Mouse (Mus musculus): ENCODE measurements around the gene Nos1ap. TPM values are rescaled to one million over a fixed set of nuclear protein-coding genes. Genes with fewer than 3 reads are reported as not detected.

Nos1ap gene
- polyA plus RNA-seq, 1 experiment from 2014 or later: 28.3 TPM

GRCm38 (mm10) chr1:170311431-170311830, 278.2 kb downstream of the Nos1ap start:
- Histone ChIP-seq H3K4me3 (no peak overlapping the region), H3K4me1 (no peaks in the 10 kb centered on the region), H3K9ac (no peak overlapping the region), H3K27me3 (replicated peaks) (no peaks in the 10 kb centered on the region), H3K27ac (no peak overlapping the region), H3K36me3 (replicated peaks) (no peaks in the 10 kb centered on the region), H3K4me2 (no peak overlapping the region), H3K9me3 (no peaks in the 10 kb centered on the region)
- ATAC-seq (replicated peaks): no peak
- 88% methylated on average over 6 of the region's 6 CpGs for WGBS

GRCm38 (mm10) chr1:170308503-170308902, 281.2 kb downstream of the Nos1ap start, which contains the start of gene Spata46:
Spata46 (plus strand) TSS chr1:170308803.
- Histone ChIP-seq H3K4me1 (no peaks in the 10 kb centered on the region), H3K9ac (no peak within 1 kb of the TSS), H3K36me3 (replicated peaks) (no peaks in the 10 kb centered on the region), H3K9me3 (no peaks in the 10 kb centered on the region), H3K4me2 (no peak within 1 kb of the TSS), H3K27ac (no peak within 1 kb of the TSS), H3K27me3 (replicated peaks) (no peaks in the 10 kb centered on the region), H3K4me3 (no peak within 1 kb of the TSS)
- 92% methylated on average over 4 of the region's 4 CpGs for WGBS
- no peak for ATAC-seq (replicated peaks)

- Histone ChIP-seq H3K9ac (no peak within 1 kb of the TSS), H3K27me3 (replicated peaks) (no peaks in the 10 kb centered on the region), H3K4me3 (no peak within 1 kb of the TSS), H3K36me3 (replicated peaks) (no peaks in the 10 kb centered on the region), H3K4me2 (no peak within 1 kb of the TSS), H3K4me1 (no peaks in the 10 kb centered on the region), H3K9me3 (no peaks in the 10 kb centered on the region), H3K27ac (no peak within 1 kb of the TSS)
- 95% methylated on average over 4 of the region's 4 CpGs for whole genome bisulfite sequencing
- ATAC-seq (replicated peaks): no peak
Observed at GRCm38 (mm10) chr1:170306232-170306631, 283.4 kb downstream of the Nos1ap start, which contains the start of gene Gm7694. Gm7694 (minus strand) TSS chr1:170306332.

- no peak for ATAC-seq (replicated peaks)
Observed at GRCm38 (mm10) chr1:170305002-170305401, 284.7 kb downstream of the Nos1ap start.

GRCm38 (mm10) chr1:170303103-170303502, 286.6 kb downstream of the Nos1ap start:
- no peaks in the 10 kb centered on the region for H3K27me3 ChIP-seq (replicated peaks)
- H3K4me1 ChIP-seq: no peaks in the 10 kb centered on the region
- no peak overlapping the region for H3K4me2 ChIP-seq
- no peak overlapping the region for H3K9ac ChIP-seq
- 47% methylated on average over 6 of the region's 6 CpGs for WGBS
- no peak overlapping the region for H3K4me3 ChIP-seq
- no peaks in the 10 kb centered on the region for H3K9me3 ChIP-seq
- no peaks in the 10 kb centered on the region for H3K36me3 ChIP-seq (replicated peaks)
- H3K27ac ChIP-seq: no peak overlapping the region
- ATAC-seq (replicated peaks): no peak

More at GRCm38 (mm10) chr1:170305002-170305401, 284.7 kb downstream of the Nos1ap start:
- WGBS: 94% methylated on average over 10 of the region's 10 CpGs
- Histone ChIP-seq H3K4me2 (no peak overlapping the region), H3K27me3 (replicated peaks) (no peaks in the 10 kb centered on the region), H3K9me3 (no peaks in the 10 kb centered on the region), H3K4me3 (no peak overlapping the region), H3K9ac (no peak overlapping the region), H3K27ac (no peak overlapping the region), H3K4me1 (no peaks in the 10 kb centered on the region), H3K36me3 (replicated peaks) (no peaks in the 10 kb centered on the region)

- no peak for ATAC-seq (replicated peaks)
- Histone ChIP-seq H3K36me3 (replicated peaks) (no peaks in the 10 kb centered on the region), H3K4me2 (no peak overlapping the region), H3K27ac (no peak overlapping the region), H3K9me3 (no peaks in the 10 kb centered on the region), H3K27me3 (replicated peaks) (no peaks in the 10 kb centered on the region), H3K9ac (no peak overlapping the region), H3K4me1 (no peaks in the 10 kb centered on the region), H3K4me3 (no peak overlapping the region)
- 80% methylated on average over 6 of the region's 6 CpGs for WGBS
Observed at GRCm38 (mm10) chr1:170302456-170302855, 287.2 kb downstream of the Nos1ap start.

GRCm38 (mm10) chr1:170301686-170302085, 288.0 kb downstream of the Nos1ap start:
- Histone ChIP-seq H3K4me2 (no peak overlapping the region), H3K9ac (no peak overlapping the region), H3K4me3 (no peak overlapping the region), H3K4me1 (no peaks in the 10 kb centered on the region), H3K36me3 (replicated peaks) (no peaks in the 10 kb centered on the region), H3K9me3 (no peaks in the 10 kb centered on the region), H3K27ac (no peak overlapping the region), H3K27me3 (replicated peaks) (no peaks in the 10 kb centered on the region)
- no peak for ATAC-seq (replicated peaks)
- 95% methylated on average over 9 of the region's 9 CpGs for WGBS

GRCm38 (mm10) chr1:170299496-170299895, 290.2 kb downstream of the Nos1ap start:
- no peaks in the 10 kb centered on the region for H3K4me1 ChIP-seq
- no peak overlapping the region for H3K4me3 ChIP-seq
- no peak overlapping the region for H3K27ac ChIP-seq
- WGBS: 76% methylated on average over 4 of the region's 4 CpGs
- no peak overlapping the region for H3K9ac ChIP-seq
- H3K9me3 ChIP-seq: no peaks in the 10 kb centered on the region
- no peak for ATAC-seq (replicated peaks)
- H3K36me3 ChIP-seq (replicated peaks): no peaks in the 10 kb centered on the region
- H3K27me3 ChIP-seq (replicated peaks): no peaks in the 10 kb centered on the region
- no peak overlapping the region for H3K4me2 ChIP-seq

GRCm38 (mm10) chr1:170294786-170295570, 294.7 kb downstream of the Nos1ap start:
- Histone ChIP-seq H3K27me3 (replicated peaks) (no peaks in the 10 kb centered on the region), H3K36me3 (replicated peaks) (no peaks in the 10 kb centered on the region), H3K9ac (no peak overlapping the region), H3K9me3 (no peaks in the 10 kb centered on the region), H3K4me2 (no peak overlapping the region), H3K4me3 (no peak overlapping the region), H3K4me1 (peaks cover 4% of the 10 kb centered on the region; the same call in 1 of the 2 replicates), H3K27ac (no peak overlapping the region)
- ATAC-seq (replicated peaks): no peak
- 54% methylated on average over 15 of the region's 15 CpGs for WGBS

GRCm38 (mm10) chr1:170293257-170293656, 296.4 kb downstream of the Nos1ap start:
- Histone ChIP-seq H3K27me3 (replicated peaks) (no peaks in the 10 kb centered on the region), H3K4me3 (no peak overlapping the region), H3K36me3 (replicated peaks) (no peaks in the 10 kb centered on the region), H3K27ac (no peak overlapping the region), H3K9me3 (no peaks in the 10 kb centered on the region), H3K9ac (no peak overlapping the region), H3K4me2 (no peak overlapping the region), H3K4me1 (peaks cover 4% of the 10 kb centered on the region; the same call in 1 of the 2 replicates)
- ATAC-seq (replicated peaks): peak; percentile 61; the same call in 1 of the 2 replicates
- WGBS: 57% methylated on average over 5 of the region's 5 CpGs

GRCm38 (mm10) chr1:170292239-170292951, 297.3 kb downstream of the Nos1ap start:
- peak; percentile 83 for ATAC-seq (replicated peaks)
- WGBS: 35% methylated on average over 9 of the region's 9 CpGs
- H3K4me3 ChIP-seq: no peak overlapping the region
- no peaks in the 10 kb centered on the region for H3K27me3 ChIP-seq (replicated peaks)
- no peaks in the 10 kb centered on the region for H3K9me3 ChIP-seq
- no peak overlapping the region for H3K27ac ChIP-seq
- H3K36me3 ChIP-seq (replicated peaks): no peaks in the 10 kb centered on the region
- no peak overlapping the region for H3K9ac ChIP-seq
- H3K4me1 ChIP-seq: peaks cover 4% of the 10 kb centered on the region; the same call in 1 of the 2 replicates
- peak overlapping the region; percentile 31 for H3K4me2 ChIP-seq

GRCm38 (mm10) chr1:170282415-170283129, 307.1 kb downstream of the Nos1ap start:
- Histone ChIP-seq H3K27me3 (replicated peaks) (no peaks in the 10 kb centered on the region), H3K9me3 (no peaks in the 10 kb centered on the region), H3K4me1 (no peaks in the 10 kb centered on the region), H3K36me3 (replicated peaks) (no peaks in the 10 kb centered on the region), H3K4me3 (no peak overlapping the region), H3K27ac (no peak overlapping the region), H3K4me2 (no peak overlapping the region), H3K9ac (no peak overlapping the region)
- no peak for ATAC-seq (replicated peaks)
- 85% methylated on average over 4 of the region's 4 CpGs for WGBS

All from midbrain, embryonic 15.5 days (tissue).